Mouse (Mus musculus) cortical plate, adult 2 months (tissue): Measurements from ENCODE around the gene Ripor3.

Experiments used
- CTCF ChIP-seq: fragments of 200-500 bp; IDR thresholded peaks from 2 replicates; pipeline ENCODE4 v1.5.1; 2011; ENCODE audit warnings: mild to moderate bottlenecking, control low read depth, low read length; ENCODE audit not compliant: insufficient read depth; ENCODE audit errors: extremely low read depth
- POLR2A ChIP-seq: fragments of 200-500 bp; IDR thresholded peaks from 2 replicates; pipeline ENCODE4 v1.6.1; 2011; ENCODE audit warnings: mild to moderate bottlenecking, low read length, control low read depth; ENCODE audit not compliant: insufficient read depth; ENCODE audit errors: extremely low read depth

DNA sequence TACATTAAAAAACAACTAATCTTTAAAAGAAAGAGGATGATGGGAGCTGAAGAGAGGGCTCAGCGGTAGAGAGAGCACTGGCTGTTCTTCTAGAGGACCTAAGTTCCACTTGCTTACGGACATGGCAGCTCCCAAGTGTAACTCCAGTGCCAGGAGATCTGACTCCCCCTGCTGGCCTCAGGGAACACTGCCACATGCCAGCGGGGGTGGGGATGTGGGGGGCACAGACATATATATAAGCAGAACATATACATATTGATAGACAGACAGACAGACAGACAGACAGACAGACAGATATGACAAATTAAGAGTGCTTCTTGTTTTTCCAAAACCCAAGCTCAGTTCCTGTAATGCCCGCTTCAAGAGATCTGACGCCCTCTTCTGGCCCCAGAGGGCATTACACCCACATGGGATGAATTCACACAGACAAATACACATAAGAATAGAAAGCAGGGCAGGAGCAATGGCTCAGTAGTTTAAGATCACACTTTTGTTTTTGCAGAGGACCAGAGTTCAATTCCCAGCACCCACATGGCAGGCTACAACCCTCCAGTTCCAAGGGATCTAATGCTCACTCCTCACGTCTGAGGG lies 48.9 kb upstream of the Ripor3 start:
- TF ChIP-seq CTCF: no peak
- no peak for TF ChIP-seq POLR2A
